Comparison of ENCODE assay signal across 12 mouse cellular contexts in genomic region chr1:127280256-127280655, GRCm38 (mm10).
DNase-seq lines count a peak whose midpoint lies in the region; ATAC-seq and TF ChIP-seq lines count a peak whose summit lies in the region.
"Had no signal": no experiment of that assay in that cellular context is flagged by ENCODE, and none has a peak within 500 bp of the region (broad histone marks: within the 10 kb centered on the region; RNA-seq: fewer than 3 reads in every experiment).

No protein-coding gene starts in this region.

- H3K4me1 ChIP-seq in forebrain, postnatal 0 days (ENCODE audit: insufficient read depth): no peaks in the 10 kb centered on the region
- no peaks in the 10 kb centered on the region for H3K4me1 ChIP-seq in forebrain, embryonic 11.5 days (replicated peaks; ENCODE audit: control insufficient read depth, insufficient read depth, low read length)
- no peaks in the 10 kb centered on the region for H3K4me1 ChIP-seq in lung, embryonic 14.5 days (ENCODE audit: insufficient read depth)
- H3K4me1 ChIP-seq in small intestine, adult 2 months (ENCODE audit: control insufficient read depth, insufficient read depth, insufficient read length, low read length): peaks cover 9% of the 10 kb centered on the region; the same call in 1 of the 2 replicates
- no peaks in the 10 kb centered on the region for H3K4me1 ChIP-seq in midbrain, embryonic 11.5 days (ENCODE audit: control insufficient read depth, insufficient read depth, low read length)
- H3K4me1 ChIP-seq: hindbrain, embryonic 15.5 days; stomach, embryonic 15.5 days had no signal

- WGBS in forebrain, postnatal 0 days: 97% methylated on average over 1 of the region's 1 CpGs
- WGBS in forebrain, embryonic 11.5 days: 85% methylated on average over 1 of the region's 1 CpGs
- WGBS in lung, embryonic 14.5 days: 85% methylated on average over 1 of the region's 1 CpGs
- 98% methylated on average over 1 of the region's 1 CpGs for WGBS in small intestine, adult 2 months
- WGBS in midbrain, embryonic 11.5 days: 84% methylated on average over 1 of the region's 1 CpGs

- no peak overlapping the region for H3K4me2 ChIP-seq in forebrain, postnatal 0 days (ENCODE audit: low read depth)
- H3K4me2 ChIP-seq in forebrain, embryonic 11.5 days (ENCODE audit: low read depth, low read length, severe bottlenecking): no peak overlapping the region
- H3K4me2 ChIP-seq in lung, embryonic 14.5 days: no peak overlapping the region
- no peak overlapping the region for H3K4me2 ChIP-seq in midbrain, embryonic 11.5 days
- H3K4me2 ChIP-seq: hindbrain, embryonic 15.5 days; stomach, embryonic 15.5 days had no signal

- TF ChIP-seq POLR2A in small intestine, adult 2 months (IDR thresholded peaks at IDR 0.05; ENCODE audit: low read depth, low read length): no peak

- no peaks in the 10 kb centered on the region for H3K9me3 ChIP-seq in forebrain, postnatal 0 days (ENCODE audit: low read length)
- H3K9me3 ChIP-seq in forebrain, embryonic 11.5 days (ENCODE audit: control insufficient read depth, low read length): no peaks in the 10 kb centered on the region
- H3K9me3 ChIP-seq in lung, embryonic 14.5 days (ENCODE audit: low read depth, low read length): no peaks in the 10 kb centered on the region
- no peaks in the 10 kb centered on the region for H3K9me3 ChIP-seq in midbrain, embryonic 11.5 days (ENCODE audit: control insufficient read depth, low read length)
- H3K9me3 ChIP-seq: hindbrain, embryonic 15.5 days; megakaryocyte, embryonic 14.5 days; stomach, embryonic 15.5 days had no signal

- H3K4me3 ChIP-seq in forebrain, postnatal 0 days (ENCODE audit: low read depth, low read length): no peak overlapping the region
- no peak overlapping the region for H3K4me3 ChIP-seq in forebrain, embryonic 11.5 days (ENCODE audit: low read depth, low read length)
- no peak overlapping the region for H3K4me3 ChIP-seq in lung, embryonic 14.5 days (ENCODE audit: low read depth, low read length)
- no peak overlapping the region for H3K4me3 ChIP-seq in small intestine, adult 2 months (ENCODE audit: low read depth, low read length)
- no peak overlapping the region for H3K4me3 ChIP-seq in midbrain, embryonic 11.5 days (ENCODE audit: low read depth, low read length)
- H3K4me3 ChIP-seq: hindbrain, embryonic 15.5 days; megakaryocyte, embryonic 14.5 days; stomach, embryonic 15.5 days had no signal

- no peak overlapping the region for H3K27ac ChIP-seq in forebrain, postnatal 0 days (ENCODE audit: low read depth, low read length)
- no peak overlapping the region for H3K27ac ChIP-seq in forebrain, embryonic 11.5 days (ENCODE audit: low read depth, low read length)
- no peak overlapping the region for H3K27ac ChIP-seq in lung, embryonic 14.5 days (ENCODE audit: low read depth)
- no peak overlapping the region for H3K27ac ChIP-seq in small intestine, adult 2 months (ENCODE audit: insufficient read depth, low read depth, low read length)
- no peak overlapping the region for H3K27ac ChIP-seq in midbrain, embryonic 11.5 days (ENCODE audit: low read depth, low read length)
- H3K27ac ChIP-seq: hindbrain, embryonic 15.5 days; stomach, embryonic 15.5 days had no signal

- H3K9ac ChIP-seq in forebrain, postnatal 0 days: no peak overlapping the region
- no peak overlapping the region for H3K9ac ChIP-seq in forebrain, embryonic 11.5 days (ENCODE audit: low read length)
- H3K9ac ChIP-seq in lung, embryonic 14.5 days: no peak overlapping the region
- H3K9ac ChIP-seq in midbrain, embryonic 11.5 days (ENCODE audit: low read length): no peak overlapping the region
- H3K9ac ChIP-seq: hindbrain, embryonic 15.5 days; stomach, embryonic 15.5 days had no signal

- H3K36me3 ChIP-seq in forebrain, postnatal 0 days (ENCODE audit: insufficient read depth): no peaks in the 10 kb centered on the region
- H3K36me3 ChIP-seq in forebrain, embryonic 11.5 days (ENCODE audit: control insufficient read depth, insufficient read depth, low read length): no peaks in the 10 kb centered on the region
- no peaks in the 10 kb centered on the region for H3K36me3 ChIP-seq in lung, embryonic 14.5 days (ENCODE audit: insufficient read depth)
- H3K36me3 ChIP-seq in small intestine, adult 2 months (ENCODE audit: control insufficient read depth, insufficient read depth, low read length): peaks cover 4% of the 10 kb centered on the region; the same call in 1 of the 2 replicates
- H3K36me3 ChIP-seq in midbrain, embryonic 11.5 days (ENCODE audit: control insufficient read depth, insufficient read depth, low read length): no peaks in the 10 kb centered on the region
- H3K36me3 ChIP-seq: hindbrain, embryonic 15.5 days; stomach, embryonic 15.5 days had no signal

- peak; percentile 33 for TF ChIP-seq CTCF in forebrain, postnatal 0 days (IDR thresholded peaks at IDR 0.05; ENCODE audit: low read depth)
- peak; percentile 26; the same call in 1 of the 2 replicates for TF ChIP-seq CTCF in lung, embryonic 14.5 days (IDR thresholded peaks at IDR 0.05; ENCODE audit: low read depth)
- peak; percentile 22; the same call in 1 of the 2 replicates for TF ChIP-seq CTCF in small intestine, adult 2 months (IDR thresholded peaks at IDR 0.05; ENCODE audit: extremely low read depth, insufficient read length, insufficient replicate concordance, low read depth, low read length)

- ATAC-seq in forebrain, postnatal 0 days: no peak
- no peak for ATAC-seq in forebrain, embryonic 11.5 days (replicated peaks; ENCODE audit: low FRiP score)
- no peak for ATAC-seq in lung, embryonic 14.5 days (ENCODE audit: insufficient read depth)
- ATAC-seq in midbrain, embryonic 11.5 days (ENCODE audit: low FRiP score): no peak

- no peaks in the 10 kb centered on the region for H3K27me3 ChIP-seq in forebrain, postnatal 0 days (ENCODE audit: insufficient read depth, low read length)
- no peaks in the 10 kb centered on the region for H3K27me3 ChIP-seq in forebrain, embryonic 11.5 days (ENCODE audit: control insufficient read depth, insufficient read depth, low read length)
- no peaks in the 10 kb centered on the region for H3K27me3 ChIP-seq in lung, embryonic 14.5 days (ENCODE audit: insufficient read depth, low read length)
- no peaks in the 10 kb centered on the region for H3K27me3 ChIP-seq in small intestine, adult 2 months (ENCODE audit: control insufficient read depth, insufficient read depth, low read length)
- H3K27me3 ChIP-seq in midbrain, embryonic 11.5 days (ENCODE audit: control insufficient read depth, insufficient read depth, low read length): no peaks in the 10 kb centered on the region
- H3K27me3 ChIP-seq: hindbrain, embryonic 15.5 days; megakaryocyte, embryonic 14.5 days; stomach, embryonic 15.5 days had no signal

- DNase-seq in forebrain, postnatal 0 days: no peak
- no peak for DNase-seq in forebrain, embryonic 11.5 days (ENCODE audit: low spot score)
- peak; percentile 16 for DNase-seq in lung, embryonic 14.5 days
- no peak for DNase-seq in lung, postnatal 14 days
- peak; percentile 52 for DNase-seq in ES-CJ7 (ENCODE audit: low read depth, low spot score)
- no peak for DNase-seq in cerebellum, adult 8-10 months
- DNase-seq in midbrain, embryonic 11.5 days (ENCODE audit: low spot score, missing footprints): no peak
- DNase-seq: gastrocnemius, postnatal 36 days had no signal

Comparison
In these comparisons a context has a peak if more than half of its experiments do, and no peak if none do; other contexts are left out.
1. DNase-seq: peak in lung, embryonic 14.5 days (single experiment) and ES-CJ7 (single experiment); none in forebrain, postnatal 0 days (single experiment), forebrain, embryonic 11.5 days (single experiment), lung, postnatal 14 days (single experiment), cerebellum, adult 8-10 months (single experiment) and midbrain, embryonic 11.5 days (single experiment).
2. Peak in every context shown above with its lines, with median percentiles within 50 percentile points of each other: CTCF ChIP-seq.